Comparison of ENCODE assay signal across 20 mouse cellular contexts in genomic region chr4:13194765-13195164, GRCm38 (mm10).
"Had no signal": no experiment of that assay in that cellular context is flagged by ENCODE, and none has a peak within 500 bp of the region (broad histone marks: within the 10 kb centered on the region; RNA-seq: fewer than 3 reads in every experiment).

No protein-coding gene starts in this region.

- H3K9ac ChIP-seq: limb, embryonic 12.5 days; limb, embryonic 15.5 days; liver, embryonic 14.5 days; liver, postnatal 0 days; lung, embryonic 14.5 days; midbrain, embryonic 12.5 days; midbrain, embryonic 15.5 days; neural tube, embryonic 13.5 days; stomach, embryonic 15.5 days had no signal

- H3K27ac ChIP-seq: limb, embryonic 12.5 days; limb, embryonic 15.5 days; liver, embryonic 14.5 days; macrophage; midbrain, embryonic 12.5 days; midbrain, embryonic 15.5 days; neural tube, embryonic 13.5 days; stomach, embryonic 15.5 days had no signal

- H3K4me2 ChIP-seq: limb, embryonic 12.5 days; limb, embryonic 15.5 days; liver, embryonic 11.5 days; lung, embryonic 14.5 days; midbrain, embryonic 12.5 days; midbrain, embryonic 15.5 days; neural tube, embryonic 13.5 days; stomach, embryonic 15.5 days had no signal

- H3K4me3 ChIP-seq: limb, embryonic 12.5 days; limb, embryonic 15.5 days; midbrain, embryonic 12.5 days; midbrain, embryonic 15.5 days; neural tube, embryonic 13.5 days; stomach, embryonic 15.5 days had no signal

- ATAC-seq: liver, postnatal 0 days; lung, postnatal 0 days; midbrain, embryonic 15.5 days had no signal

- H3K4me1 ChIP-seq: limb, embryonic 12.5 days; limb, embryonic 15.5 days; midbrain, embryonic 12.5 days; midbrain, embryonic 15.5 days; neural tube, embryonic 13.5 days; stomach, embryonic 15.5 days had no signal

- H3K9me3 ChIP-seq: limb, embryonic 12.5 days; limb, embryonic 15.5 days; midbrain, embryonic 12.5 days; midbrain, embryonic 15.5 days; neural tube, embryonic 13.5 days; stomach, embryonic 15.5 days had no signal

- H3K27me3 ChIP-seq: limb, embryonic 12.5 days; limb, embryonic 15.5 days; midbrain, embryonic 12.5 days; midbrain, embryonic 15.5 days; neural tube, embryonic 13.5 days; stomach, embryonic 15.5 days had no signal

- H3K36me3 ChIP-seq: limb, embryonic 12.5 days; limb, embryonic 15.5 days; midbrain, embryonic 12.5 days; midbrain, embryonic 15.5 days; neural tube, embryonic 13.5 days; stomach, embryonic 15.5 days had no signal

- DNase-seq: kidney, postnatal 14 days; kidney, postnatal 4 days; left cerebral cortex, postnatal 4 days; liver, postnatal 0 days; lung, embryonic 14.5 days; retina, postnatal 1 day; right cerebral cortex, postnatal 25 days; spleen, adult 18-20 months; thymus, adult 18-20 months; thymus, postnatal 36 days had no signal
